Mouse (Mus musculus) hindlimb bud, embryonic 11.5 days (tissue): ENCODE data around the gene Snai3.

Experiments used
- DNase-seq: peaks from one replicate; pipeline ENCODE4 v3.0.0-alpha.2; 2012; ENCODE audit warnings: low read depth, low spot score; ENCODE audit errors: extremely low spot score

Snai3 gene

DNA sequence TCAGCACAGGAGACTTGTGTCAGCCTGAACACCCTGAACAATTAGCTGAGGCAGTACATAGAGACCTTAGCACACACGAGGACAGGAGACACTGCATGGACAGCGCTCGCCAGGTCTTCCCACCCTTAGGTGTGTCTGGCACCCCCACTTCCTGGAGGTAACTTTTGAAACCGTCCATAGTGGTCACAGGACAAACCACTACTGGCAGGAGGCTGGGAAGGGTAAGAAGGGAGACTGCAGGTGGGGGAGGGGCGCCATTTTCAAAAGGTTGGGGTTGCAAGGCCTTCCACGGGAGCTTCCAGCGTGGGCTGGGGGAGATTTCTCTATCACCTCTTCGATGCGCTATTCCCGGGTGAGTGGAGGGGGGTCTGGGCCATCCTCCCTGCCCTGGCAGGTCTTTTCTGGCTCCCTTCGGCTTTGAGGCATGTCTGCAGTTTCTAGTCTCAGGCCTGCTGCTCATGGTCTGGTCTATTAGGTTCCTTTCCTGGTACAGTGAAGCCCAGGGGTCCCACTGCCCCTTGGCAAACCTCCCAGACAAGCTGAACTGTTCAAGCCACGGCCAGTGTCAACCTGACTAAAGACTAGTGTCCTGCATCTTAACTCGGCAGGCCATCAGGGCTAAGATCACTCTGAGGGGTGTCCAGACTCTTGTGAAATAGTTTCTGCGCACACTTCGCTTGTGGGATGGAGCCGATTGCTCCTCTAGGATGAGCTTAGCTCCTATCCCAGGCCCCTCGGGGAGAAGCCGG, 28.7 kb downstream of the Snai3 start:
- DNase-seq: no peak

DNA sequence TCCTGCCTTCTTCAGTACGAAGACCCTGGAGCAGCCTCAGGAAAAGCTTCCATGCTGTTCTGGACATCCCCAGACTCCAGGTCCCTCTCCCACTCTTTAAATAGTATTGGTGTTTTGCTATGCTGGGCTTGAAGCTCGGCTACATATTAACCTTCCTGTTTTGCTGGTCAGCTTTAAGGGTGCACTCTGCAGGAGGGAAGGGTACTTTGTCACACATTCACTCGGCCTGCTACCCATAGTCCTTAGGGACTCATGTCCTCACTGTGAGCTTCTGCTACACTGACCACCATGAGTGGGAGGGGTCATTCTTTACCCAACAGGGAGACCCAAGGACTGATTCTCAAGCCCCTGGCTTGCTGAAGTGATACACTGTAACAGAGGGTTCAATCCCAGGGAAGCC, 29.9 kb downstream of the Snai3 start:
- no peak for DNase-seq

DNA sequence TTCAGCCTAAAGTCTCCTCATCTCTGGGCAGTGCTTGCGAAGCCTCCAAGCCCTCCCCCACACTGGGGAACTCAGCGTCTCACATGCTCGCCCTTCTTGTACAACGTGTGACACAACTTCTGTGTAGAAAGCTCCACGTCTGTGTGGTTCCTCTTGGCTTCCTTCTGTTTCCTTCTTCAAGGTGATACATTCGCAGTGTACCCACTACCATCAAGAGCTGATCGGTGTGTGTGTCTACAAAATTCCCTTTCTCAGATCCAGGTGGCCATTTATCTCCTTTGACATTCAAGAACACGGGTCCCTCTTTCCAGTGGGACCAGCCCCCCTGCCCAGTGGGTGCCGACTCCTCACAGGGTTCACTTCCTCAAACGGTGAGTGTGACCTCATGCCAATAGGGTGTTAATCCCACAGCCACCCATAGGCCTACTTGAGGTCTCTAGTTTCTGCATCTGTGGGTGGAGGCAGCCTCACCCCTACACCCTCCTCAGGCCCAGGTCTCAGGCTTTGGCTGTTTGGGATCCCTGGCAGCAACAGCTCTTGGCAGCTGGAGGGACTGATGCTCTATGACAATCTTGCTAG, 30.4 kb downstream of the Snai3 start:
- DNase-seq: no peak

DNA sequence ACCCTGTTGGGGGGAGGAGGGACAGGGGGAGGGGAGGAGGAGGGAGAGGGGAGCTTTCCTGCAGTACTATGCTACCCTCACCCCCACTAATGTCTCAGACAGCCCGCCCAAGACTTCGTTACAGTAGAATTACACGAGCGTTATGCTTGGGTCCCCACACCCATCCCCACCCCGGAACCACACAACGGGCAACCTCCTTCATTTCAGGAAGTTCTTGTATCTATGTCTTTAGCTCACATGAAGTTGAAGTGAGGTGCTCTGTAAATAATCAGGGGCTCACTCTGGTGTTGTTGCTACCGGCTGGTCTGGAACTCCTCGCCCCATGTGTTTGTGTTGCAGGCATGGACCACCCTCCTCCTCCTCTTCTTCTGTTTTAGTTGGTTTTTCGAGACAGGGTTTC, 32.4 kb downstream of the Snai3 start:
- no peak for DNase-seq

DNA sequence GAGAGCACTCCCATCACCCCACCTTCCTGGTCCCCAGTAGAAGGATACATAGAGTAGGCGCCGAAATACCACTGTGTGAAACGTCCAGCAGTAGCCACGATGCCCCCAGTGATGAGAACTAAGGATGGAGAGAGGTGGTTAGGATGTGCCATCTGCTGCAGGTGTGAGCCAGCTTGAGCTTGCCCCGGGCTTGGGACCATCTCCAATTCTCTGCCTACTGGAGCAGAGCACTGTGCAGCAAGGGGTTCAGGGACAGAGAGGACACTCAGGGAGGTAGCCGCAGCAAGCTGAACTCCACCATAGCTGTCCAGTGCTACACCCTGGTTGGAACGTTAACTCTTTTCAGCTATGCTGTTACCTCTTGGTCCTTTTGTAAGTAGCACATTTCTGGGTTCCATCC, 32.9 kb downstream of the Snai3 start:
- no peak for DNase-seq

DNA sequence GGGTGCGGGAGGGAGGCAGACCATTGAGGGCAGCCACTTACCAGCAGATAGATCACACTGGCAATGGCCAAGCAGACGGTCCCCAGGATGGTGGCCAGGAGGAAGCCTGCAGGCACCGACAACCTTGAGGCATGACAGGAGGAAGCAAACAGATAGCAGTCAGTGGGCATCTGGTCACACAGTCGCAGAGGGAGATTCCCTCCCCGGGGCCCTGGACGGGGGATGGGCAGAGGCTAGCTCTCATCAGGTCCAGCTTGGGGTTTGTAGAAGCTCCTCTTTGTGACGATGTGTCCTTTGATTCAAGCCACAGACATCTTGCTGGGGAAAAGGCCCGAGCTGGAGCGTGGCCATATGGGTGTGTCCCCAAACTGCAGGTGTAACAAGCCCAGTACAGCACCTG, 34.4 kb downstream of the Snai3 start:
- no peak for DNase-seq

DNA sequence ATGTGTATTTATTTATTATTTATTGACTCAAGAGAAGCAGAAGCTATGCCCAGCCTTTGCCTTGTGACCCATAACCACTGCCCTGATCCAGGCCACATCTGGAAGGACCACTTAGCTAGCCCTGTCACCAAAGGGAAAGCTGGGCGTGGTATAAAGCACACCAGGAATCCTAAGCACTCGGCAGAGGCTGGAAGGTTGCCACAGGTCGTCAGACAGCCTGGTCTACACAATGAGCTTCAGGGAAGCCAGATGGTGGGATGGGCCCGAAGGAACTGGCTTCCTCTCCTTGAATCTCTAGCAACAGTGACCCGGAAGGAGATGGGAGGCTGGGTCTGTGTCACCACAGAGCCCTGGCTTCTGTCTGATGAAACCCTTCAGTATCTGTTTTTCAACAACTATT, 36.9 kb downstream of the Snai3 start:
- no peak for DNase-seq

DNA sequence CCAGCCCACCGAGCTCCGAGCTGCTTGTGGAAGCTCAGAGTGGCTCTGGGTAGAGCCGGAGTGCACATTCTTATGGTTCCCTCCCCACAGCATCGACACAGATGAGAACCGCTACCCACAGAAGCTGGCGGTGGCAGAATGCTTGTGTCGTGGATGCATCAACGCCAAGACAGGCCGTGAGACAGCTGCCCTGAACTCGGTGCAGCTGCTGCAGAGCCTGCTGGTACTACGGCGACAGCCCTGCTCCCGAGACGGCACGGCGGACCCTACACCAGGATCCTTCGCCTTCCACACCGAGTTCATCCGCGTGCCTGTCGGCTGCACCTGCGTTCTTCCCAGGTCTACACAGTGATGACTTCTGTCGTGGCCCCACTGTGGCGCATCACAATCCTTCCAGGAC, 37.3 kb downstream of the Snai3 start:
- DNase-seq: no peak

DNA sequence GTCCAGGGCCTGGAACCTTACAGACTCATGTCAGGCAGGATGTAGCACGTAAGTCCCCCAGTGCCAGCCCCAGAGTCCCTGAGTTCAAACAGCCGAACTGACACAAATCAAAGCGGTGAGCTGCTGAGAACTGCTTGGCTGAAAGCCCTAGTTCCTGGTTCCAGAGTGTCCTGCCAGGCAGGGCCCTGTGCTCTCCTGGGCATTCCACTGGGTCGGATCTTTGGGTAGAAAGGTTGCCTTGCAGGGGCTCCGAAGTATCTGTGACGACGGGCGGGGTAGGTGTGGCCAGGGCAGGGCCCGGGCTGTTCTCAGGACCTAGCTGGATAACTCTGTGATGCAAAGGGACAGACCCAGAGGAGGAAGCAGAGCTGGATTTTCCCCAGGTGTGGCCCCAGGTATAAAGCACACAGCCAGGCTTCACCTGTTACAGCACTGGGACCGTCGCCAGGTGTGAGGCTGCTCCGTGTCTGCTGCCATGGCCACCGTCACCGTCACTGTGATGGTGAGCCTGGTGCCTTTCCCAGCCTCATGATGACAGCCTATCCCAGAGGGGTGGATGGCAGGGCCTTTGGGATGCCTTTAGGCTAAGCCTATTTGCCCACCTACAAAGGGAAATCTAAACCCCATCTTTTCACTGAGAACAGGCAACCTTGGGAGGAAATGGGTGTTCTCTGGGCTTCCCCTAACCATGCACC, 39.0 kb downstream of the Snai3 start, which contains the start of gene Il17c:
TSS of gene Il17c (plus strand) at position 645 of the 695 bp plus-strand sequence.
- DNase-seq: no peak

DNA sequence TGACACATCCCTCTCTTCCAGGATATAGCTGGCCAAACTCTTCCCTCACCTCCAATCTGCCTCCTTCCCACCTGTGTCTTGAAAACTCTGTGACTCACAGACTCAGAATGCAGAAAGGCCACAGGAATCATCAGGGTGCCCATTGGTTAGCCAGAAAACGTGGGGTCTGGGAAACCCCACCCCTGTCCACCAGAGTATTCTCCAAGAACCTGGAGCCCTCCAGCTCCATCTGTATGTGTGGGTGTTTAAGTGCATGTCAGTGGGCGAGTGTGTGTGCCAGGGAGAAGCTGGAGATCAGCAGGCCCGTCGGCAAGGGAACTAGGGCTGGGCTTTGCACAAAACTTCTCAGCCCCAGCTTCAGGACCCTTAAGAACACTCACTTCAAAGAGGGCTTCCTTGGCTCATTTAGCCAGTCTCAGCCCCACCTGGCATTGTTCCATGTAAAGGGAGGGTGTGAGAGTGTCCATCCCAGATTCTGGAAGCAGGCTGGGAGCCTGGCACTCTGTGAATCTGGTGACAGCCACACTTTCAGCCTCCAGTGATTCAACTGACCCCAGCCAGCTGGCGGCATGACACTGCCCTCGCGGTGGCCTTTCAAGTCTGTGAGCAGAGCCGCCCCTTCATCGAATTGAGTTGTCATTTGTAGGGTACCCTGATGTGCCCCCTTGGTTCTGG, 40.5 kb downstream of the Snai3 start:
- no peak for DNase-seq

DNA sequence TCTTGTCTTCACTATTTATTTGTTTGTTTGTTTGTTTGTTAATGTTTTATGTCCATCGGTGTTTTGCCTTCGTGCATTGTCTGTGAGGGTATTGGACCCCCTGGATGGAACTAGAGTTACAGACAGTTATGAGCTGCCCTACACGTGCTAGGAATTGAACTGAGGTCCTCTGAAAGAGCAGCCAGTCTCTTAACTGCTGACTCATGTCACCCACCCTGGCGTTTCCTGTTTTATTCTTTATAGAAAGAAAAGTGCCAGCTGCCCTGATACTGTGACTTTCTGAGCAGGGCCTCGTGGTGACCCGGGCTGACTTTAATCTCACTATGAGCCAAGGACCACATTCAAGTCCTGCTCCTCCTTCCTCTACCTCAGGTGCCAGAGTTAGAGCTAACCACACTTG, 45.0 kb downstream of the Snai3 start:
- DNase-seq: no peak

DNA sequence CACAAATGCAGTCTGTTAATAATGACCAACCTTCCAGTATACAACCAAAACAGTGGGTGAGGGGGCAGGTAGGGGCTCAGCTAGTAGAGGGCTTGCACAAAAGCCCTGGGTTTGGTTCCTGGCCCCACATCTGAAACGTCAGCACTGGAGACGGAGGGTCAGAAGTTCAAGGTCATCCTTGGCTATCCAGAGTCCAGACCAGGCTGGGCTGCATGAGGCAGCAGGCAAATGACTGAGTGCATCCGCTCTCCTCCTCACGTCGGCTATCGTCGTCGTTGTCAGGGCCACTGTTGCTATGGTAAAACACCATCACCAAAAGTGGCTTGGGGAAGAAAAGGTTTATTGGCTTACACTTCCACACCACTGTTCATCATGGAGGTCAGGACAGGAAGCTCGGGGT, 46.2 kb downstream of the Snai3 start:
- no peak for DNase-seq

DNA sequence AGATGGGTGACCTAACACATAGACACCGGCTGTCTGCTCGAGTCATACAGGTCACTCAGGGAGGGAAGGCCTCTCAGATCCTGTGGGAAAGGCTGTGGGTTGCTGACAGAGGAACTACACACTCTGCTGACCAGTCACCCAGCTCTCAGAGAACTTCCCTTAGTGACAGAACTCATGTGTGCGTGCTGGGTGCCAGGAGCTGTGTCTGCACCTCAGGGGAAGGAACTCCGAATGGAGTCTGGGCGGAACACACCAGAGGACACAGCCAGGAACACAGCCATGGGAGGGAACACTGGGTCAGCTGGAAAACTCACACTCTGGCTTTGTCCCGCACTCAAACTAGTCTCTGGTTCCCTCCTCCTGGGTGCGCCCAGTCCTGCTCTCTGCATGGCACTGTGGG, 52.9 kb downstream of the Snai3 start:
- DNase-seq: no peak

DNA sequence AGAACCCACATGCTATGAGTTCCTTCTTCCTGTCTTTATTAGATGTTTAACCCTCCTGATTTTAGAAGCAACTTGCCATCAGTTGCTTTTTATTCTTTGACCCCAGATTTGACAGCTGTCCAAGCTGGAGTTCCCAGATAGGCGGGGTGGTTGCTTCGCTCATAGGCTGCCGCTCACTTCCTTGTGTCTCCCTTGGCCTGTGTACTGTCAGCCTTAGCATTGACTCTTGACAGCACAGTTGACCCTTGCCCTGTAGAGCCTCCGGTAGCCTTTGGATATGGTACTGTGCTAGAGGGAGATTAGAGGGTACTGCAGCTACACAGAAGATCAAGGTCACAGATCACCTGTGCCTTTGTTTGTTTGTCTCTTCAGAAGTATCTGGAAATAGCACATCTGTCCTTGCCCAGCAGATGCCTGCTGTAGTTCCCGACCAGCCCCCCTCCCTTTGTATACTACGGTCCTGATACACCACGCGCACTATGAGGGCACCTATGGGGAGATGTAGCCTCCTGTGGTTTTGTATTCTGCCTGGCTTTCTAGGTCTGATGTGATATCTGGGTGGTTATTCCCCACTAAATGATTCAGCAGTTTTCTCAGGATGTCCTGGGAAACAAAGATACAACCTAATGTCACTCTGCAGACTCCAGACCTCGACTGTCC, 55.3 kb downstream of the Snai3 start:
- no peak for DNase-seq
